Mouse (Mus musculus) heart, adult 2 months (tissue): ENCODE results near the gene Fig4.

Source experiments
- CTCF ChIP-seq: fragments of 200-600 bp; IDR thresholded peaks from 2 replicates; pipeline ENCODE4 v1.8.1; 2022; ENCODE audit warnings: antibody characterized with exemption, mild to moderate bottlenecking, moderate library complexity
- EP300 ChIP-seq: fragments of 200-500 bp; IDR thresholded peaks from 2 replicates; pipeline ENCODE4 v1.6.1; 2011; ENCODE audit warnings: low read depth, low read length, control low read depth; ENCODE audit not compliant: insufficient read depth
- POLR2A ChIP-seq: fragments of 200-500 bp; IDR thresholded peaks from 2 replicates; pipeline ENCODE4 v1.6.1; 2011; ENCODE audit warnings: mild to moderate bottlenecking, low read depth, low read length, control low read depth; ENCODE audit not compliant: insufficient read depth

DNA sequence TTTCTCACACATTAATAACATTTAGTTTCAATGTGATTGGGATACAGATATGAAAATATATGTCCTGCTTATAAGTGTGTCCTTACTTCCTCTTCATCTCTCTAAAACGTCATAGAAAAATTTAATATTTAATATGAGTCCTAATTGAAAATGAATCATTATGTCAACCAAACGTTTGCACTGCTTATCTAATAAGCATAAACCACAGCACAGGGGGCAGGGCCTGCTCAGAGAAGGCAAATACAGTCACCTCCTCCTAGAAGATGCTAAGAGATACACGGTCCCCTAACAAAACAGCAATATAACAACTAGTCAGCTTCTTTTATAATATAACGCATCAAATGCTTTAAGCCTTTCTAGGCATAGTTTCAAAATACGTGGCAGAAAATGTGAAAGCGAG, 69.9 kb downstream of the Fig4 start:
- no peak for TF ChIP-seq POLR2A
- no peak for TF ChIP-seq CTCF
- no peak for TF ChIP-seq EP300
